Mouse (Mus musculus): ENCODE data around the gene Htr2a.
A peak's percentile ranks its signal among the peaks of the same experiment; 100 is the strongest.

The Htr2a gene

DNA sequence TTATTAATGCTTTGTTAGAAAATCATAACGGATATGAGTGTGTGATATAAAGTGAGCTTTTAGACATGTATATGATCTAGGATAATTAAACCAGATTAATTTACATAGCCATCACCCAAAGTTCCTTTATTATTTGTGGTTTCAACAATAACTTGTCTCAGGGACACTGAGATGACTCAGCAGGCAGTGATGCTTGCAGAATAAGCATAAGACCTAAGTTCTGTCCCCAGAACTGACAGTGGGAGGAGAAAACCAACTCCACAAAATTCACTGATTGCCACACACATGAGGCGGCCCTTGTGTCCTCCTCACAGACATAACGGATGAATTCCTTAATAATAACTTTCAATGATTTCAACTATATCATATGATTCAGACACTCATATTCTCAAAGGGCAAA lies 58.6 kb downstream of the Htr2a start:
- DNase-seq: no peak

DNA sequence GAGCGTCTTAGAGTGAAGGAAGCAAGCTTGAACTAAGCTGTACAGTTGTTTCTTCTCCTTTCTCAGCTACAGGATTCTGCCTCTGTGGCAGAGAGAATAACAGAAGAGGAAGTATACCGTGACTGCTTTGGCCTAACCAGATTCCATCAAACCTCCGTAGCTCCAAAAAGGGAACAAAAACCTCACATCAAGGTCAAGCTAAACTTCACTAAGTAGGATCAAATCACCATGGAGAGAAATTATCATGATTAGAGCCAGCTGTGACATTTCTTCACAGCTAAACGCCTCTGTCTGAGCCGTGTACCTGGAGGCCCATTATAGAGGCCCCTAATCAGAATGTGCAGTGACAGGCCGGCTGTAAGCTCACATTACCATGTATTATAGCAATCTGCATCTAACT lies 63.3 kb downstream of the Htr2a start:
- DNase-seq: no peak

DNA sequence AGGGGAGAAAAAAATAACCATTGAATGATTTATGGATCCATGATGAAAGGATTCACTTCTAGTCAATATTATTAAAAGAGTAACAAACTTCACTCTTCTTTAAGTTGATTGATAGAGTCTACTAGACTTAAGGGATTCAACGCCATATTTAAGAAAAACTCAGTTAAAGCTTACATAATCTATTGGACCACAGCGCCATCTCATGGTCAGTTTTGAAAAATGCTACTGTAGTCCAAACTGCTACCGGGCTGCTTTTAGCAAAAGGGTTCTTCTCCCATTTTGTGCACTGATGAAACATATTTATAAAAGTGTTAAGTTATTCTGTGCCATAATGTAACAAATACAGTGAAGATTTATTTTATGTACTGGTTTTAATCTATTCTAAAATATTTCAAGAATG lies 68.4 kb downstream of the Htr2a start:
- peak; percentile 47 to 56 for DNase-seq

DNA sequence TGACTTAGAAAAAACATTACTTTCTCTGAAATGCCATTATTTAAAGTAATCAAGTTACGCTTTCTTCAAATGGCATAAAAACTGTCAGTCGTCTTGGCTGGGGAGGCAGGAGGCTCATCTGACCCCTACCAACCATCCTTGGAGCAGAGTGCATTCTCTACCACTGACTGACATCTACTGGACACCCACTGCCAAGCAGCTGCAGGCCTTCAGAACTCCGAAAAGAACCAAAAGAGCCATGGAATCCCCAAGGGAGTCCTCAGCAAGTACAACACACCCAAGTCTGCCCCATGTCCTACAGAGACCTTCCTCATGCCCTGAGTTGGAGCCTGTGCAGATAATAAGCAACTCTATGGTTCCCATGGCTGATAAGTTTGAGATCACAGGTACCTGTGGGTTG lies 82.9 kb downstream of the Htr2a start:
- no peak for DNase-seq

DNA sequence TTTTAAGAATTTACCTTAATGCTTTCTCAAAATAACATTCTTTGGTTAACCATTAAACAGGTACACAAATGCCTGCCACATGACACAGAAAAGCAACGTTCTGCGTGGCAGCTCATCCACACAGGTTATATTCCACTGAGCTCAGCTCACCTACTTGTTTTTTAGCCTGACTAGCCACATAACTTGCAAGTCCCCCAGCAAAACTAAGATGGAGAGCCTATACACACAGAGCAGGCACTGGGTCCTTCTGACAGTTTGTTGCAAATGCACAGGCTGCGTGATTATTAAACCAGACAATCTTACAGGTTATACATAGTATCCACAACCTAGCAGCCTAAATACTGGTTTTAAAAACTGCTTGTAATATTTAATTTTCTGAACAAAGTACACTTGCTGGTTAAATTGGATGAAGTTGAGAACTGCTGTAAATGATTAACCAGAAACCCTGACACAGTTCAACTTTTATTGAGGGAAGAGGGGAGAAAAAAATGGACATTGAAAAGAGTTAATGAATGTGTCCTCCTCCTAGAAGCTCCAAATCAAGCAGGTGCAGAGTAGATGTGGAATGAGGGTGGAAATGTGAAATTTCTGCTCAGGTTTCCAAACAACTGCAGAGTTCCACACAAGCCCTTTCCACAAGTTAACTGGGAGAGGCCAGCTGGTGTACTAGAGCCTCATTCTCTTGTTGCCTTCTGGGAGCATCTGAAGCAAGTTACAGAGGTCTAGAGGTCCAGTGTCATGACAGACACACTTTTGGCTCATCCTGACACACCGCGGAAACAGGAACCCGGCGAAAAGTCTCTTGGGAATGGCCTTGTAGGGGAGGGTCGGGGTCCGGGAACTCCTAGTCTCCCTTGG lies 90.8 kb downstream of the Htr2a start:
- no peak for DNase-seq

DNA sequence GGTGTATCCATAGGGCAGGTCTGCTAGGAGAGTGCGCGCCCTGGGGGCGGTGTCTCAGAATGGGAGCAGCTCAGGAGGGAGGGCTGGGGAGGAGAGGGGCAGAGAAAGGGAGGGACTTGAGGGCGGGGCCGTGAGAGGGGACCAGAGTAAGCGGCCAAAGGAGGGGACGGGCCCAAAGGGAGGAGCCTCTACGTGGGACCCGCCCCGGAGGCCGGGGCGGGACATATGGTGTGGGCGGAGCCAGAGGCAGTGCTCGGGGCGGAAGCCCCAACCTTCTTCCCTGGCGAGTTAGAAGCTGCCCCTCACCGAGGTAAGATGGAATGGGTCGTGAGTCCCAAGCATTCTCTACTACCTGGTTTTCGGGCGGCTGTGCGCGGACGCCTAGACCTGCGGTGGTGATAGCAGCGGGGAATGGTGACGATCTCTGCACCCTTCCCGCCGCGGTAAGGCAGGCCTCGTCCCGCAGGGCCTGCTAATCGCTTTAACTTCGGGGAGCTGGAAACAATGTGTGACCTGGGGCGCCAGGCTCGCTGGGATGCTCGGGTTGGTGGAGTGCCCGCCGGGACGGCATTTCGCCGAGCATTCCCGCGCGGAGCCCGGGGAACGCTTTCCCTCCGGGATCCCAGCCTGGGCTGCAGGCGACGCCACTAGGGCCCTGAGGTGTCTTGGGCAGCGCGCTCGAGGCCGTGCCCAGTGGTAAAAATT lies 91.6 kb downstream of the Htr2a start, which contains the start of gene Esd:
Gene Esd (plus strand): TSS at position 219 of the 705 bp plus-strand sequence.
- peak; percentile 92 to 96 for DNase-seq

DNA sequence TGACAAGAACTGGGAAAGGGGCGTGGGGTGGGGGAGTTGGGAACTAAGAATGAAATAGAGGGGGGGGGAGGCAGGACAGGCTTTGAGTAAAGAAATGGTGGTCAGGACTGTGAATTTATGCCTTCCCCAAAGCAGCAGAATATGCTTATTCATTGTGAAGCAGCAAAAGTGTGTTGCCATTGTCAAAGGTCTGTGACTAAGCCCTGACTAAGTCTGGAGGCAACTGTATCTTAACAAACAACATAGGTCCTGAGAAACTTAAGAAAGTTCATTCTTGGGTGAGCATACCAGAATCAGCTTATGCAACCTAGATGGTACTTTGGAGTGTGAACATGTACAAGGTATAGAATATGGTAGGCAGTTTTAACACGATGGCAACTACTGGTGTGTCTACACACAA lies 92.8 kb downstream of the Htr2a start:
- DNase-seq: no peak

DNA sequence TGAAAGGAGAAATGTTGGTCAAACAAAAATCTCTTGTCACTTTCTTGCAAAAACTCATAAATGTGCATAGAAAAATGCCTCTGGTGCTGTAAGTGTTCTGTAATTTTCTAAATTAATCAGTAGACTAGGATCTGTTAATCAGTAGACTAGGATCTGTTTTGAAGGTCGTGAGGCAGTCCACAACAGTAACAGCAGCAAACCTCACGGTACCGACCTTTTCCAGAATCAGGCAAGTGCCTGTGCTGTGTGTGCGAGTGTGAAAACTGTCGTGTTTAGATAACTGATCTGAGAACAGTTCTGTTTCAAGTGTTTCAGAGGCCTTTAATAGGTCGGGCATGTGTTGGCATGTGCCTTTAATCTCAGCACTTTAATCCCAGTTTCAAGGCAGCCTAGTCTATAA lies 94.8 kb downstream of the Htr2a start:
- DNase-seq: no peak

DNA sequence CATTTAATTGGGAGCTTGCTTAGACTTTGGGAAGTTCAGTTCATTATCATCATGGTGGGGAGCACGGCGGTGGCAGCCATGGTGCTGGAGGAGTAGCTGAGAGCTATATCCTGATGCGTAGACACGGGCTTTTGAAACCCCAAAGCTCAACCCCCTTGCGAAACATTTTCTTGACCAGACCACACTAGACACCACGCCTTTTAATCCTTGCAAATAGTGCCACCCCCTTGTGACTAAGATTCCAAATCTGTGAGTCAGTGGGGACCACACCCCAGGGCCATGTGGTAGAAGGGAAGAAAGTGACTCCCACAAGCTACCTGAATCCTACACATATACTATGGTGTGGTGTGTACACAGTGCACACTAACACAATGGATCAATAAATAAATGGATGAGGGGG lies 96.2 kb downstream of the Htr2a start:
- no peak for DNase-seq
